Mouse (Mus musculus) right cerebral cortex, postnatal 4 days (tissue): ENCODE results near the gene Gm12184.
A peak's percentile ranks its signal among the peaks of the same experiment; 100 is the strongest.
"Not testable (repeated sequence)": the region's sequence is repeated elsewhere in the genome, so short reads cannot be mapped to it uniquely, and the experiment has no call there.

Experiments used
- DNase-seq: peaks from one replicate; pipeline ENCODE4 v3.0.0-alpha.2; 2022

Gene Gm12184

DNA sequence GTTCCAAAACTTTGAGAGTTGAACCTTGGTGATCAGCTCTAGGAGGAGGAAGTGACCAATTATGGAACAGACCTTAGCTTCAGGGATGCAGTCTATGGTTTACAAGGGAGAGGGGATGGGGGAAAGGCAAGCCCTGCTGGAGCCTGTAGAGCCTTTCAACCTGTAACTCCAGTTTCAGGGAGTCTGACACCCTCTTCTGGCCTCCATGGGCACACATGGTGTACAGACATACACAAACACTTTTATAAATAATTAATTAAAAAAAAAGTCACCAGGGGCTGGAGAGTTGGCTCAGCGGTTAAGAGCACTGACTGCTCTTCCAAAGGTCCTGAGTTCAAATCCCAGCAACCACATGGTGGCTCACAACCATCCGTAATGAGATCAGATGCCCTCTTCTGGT, 19.9 kb upstream of the Gm12184 start:
- DNase-seq: not testable (repeated sequence)

DNA sequence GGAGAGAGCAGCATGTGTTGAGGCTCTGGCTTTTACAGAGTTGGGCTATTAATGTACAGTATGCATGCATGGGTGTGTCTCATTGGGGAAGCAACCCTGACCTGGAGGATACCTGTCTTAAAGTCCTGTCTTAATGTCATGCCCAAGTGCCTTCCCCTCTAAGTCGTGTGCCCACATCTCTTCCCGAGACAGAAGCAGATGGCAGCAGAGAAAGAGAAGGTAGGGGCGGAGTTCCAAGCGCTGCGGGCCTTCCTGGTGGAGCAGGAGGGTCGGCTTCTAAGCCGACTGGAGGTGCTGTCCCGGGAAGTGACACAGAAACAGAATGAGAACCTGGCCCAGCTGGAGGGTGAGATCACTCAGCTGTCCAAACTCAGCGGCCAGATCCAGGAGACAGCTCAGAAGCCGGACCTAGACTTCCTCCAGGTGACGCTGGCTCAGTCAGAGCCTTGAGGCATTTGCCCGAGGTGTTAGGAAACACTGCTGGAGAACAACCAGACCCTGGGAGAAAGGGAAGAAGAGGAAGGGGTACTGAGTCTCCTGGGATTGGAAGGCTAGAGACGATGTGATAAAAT, 18.9 kb upstream of the Gm12184 start:
- no peak for DNase-seq

DNA sequence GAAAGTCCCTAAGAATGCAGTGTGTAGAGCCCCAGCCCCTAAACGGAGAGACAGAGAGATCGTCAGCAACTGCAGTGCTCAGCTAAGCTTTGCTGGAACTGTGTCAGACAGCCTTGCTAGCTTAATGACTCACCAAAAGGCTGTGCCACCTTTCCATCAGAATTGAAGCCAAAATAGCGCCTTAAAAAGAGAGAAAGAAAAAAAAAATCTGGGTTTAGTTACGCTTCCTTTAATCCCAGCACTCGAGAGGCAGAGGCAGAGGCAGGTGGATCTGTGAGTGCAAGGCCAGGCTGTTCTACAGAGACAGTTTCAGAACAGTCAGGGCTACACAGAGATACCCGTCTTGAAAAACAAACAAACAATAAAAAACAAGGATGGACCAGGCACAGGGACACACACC, 17.9 kb upstream of the Gm12184 start:
- no peak for DNase-seq

DNA sequence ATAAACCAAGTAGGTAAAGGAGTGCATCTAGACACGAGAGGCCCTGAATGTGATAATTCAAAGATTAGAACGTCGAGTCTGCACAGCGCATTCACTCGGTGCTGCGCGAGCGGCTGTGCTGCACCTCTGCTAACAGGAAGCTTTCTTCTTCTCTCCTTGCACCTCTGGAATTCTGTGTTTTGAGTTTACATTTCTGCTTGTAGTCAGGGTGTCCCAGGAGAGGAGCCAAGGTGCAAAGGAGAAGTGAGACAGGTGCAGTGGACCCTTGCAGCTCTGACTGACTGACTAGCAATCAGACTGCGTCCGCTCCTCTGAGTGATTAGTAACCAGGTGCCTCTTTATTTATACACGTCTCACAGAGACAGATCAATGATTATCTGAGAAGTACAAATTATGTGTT, 16.7 kb upstream of the Gm12184 start:
- no peak for DNase-seq

DNA sequence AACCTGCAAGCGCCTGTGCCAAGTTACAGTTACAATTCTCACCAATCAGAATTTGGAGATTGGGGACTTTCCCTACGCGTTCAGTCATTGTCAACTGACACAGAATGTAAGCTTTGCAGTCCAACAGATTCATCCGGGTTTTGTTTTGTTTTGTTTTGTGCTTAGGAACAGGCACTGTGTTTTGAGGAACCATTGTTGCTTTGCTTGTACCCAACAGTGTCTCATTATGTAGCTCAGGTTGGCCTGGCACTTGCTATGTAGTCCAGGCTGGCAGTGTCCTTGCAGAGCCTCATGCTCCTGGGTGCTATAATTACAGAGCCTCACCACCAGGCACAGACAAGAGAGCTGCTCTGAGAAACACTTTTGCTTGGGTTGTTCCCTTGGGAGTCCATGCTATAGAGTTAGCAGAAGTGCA, 15.9 kb upstream of the Gm12184 start:
- no peak for DNase-seq

DNA sequence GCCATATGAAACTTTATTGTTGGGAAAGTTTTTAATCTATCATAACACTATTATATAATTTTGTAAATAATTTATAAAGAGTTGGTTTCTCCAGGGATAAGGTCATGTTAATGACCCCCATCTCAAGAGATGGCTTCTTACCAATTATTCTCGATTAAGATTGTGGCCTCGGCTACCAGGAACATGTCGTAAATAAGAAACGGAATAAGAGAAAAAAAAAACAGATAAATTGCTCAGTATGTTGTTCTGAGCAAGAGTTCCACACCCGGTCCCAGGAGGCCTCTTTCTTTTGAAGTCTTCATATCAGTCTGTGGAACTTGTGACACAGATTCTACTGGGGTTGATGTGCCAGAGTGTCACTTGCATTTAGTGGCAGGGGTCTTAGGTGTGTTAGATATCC, 14.8 kb upstream of the Gm12184 start:
- no peak for DNase-seq

DNA sequence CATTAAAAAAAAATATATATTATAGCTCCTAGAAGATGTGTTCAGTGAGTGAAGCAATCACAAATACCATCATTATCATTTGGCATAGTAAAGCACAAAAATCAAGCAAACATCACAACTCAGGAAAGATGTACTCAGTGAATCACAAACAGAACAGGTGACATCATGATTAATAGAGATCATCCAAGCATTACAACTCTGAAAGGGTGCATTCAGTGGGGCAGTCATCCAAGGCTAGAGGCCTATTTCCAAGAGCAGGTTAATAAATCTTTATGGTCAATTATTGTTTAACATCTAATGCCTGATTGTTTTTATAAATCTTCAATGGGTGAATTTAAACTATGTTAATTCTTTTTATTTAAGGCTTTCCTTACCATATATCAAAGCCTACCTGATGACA, 14.3 kb upstream of the Gm12184 start:
- DNase-seq: no peak

DNA sequence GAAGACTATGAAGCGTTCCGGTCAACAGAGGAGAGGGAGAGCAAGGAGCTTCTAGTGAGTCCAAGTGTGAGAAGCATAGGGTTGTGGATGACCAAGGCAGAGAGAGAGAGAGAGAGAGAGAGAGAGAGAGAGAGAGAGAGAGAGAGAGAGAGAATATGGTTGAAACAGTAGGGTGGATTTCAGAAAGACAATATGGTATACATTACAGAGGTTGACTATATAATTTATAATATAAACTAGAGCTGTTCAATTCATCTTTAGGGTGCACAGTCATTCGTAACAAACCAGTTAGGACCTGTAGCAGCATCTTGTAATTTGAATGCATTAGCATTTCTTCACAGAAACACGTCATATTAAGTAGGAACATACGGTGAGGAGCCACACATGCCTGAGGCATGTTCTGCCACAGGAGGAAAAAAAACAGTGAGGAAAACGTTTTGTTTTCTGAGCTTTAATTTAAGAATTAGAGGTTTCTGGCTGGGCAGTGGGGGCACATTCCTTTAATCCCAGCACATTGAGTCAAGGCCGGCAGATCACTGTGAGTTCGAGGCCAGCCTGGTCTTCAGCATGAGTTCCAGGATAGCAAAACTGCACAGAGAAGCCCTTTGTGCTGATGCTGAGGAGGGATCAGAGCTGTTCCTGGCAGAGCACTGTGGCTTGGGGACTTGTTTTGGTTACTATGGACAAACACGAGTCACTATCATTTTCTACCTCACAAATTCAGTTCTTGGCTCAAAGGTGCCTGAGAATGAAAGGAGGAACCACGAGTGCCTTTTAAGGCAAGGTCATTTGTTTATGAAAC, 12.6 kb upstream of the Gm12184 start:
- DNase-seq: no peak

DNA sequence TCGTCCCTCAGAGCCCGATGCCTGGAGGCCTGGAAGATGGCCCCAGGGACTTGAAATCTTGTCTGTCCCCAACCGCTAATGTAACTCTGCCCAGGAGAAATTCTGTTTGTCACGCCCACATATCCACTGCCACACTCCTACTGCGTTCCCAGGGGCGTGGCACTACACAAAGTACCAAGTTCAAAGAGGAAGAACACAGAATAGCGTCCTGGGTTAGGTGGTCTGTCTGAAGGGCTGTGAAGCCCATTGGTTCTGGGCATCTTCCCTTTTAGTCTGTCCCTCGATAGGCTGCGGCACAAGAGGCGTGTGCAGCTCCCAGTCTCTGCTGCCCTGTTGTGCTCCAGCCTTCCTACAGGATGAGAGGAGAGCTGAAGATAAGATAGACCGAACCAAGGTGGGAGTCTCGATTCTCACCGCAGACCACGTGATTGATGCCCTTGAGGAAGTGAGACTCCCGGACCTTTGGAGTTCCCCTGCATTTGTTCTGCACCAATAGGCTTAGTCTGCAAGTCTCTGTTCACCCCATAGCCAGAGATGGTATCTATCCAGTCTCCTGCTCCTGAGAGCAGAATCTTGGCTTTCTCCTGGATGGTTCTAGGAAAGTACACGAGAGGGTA, 11.8 kb upstream of the Gm12184 start:
- no peak for DNase-seq

DNA sequence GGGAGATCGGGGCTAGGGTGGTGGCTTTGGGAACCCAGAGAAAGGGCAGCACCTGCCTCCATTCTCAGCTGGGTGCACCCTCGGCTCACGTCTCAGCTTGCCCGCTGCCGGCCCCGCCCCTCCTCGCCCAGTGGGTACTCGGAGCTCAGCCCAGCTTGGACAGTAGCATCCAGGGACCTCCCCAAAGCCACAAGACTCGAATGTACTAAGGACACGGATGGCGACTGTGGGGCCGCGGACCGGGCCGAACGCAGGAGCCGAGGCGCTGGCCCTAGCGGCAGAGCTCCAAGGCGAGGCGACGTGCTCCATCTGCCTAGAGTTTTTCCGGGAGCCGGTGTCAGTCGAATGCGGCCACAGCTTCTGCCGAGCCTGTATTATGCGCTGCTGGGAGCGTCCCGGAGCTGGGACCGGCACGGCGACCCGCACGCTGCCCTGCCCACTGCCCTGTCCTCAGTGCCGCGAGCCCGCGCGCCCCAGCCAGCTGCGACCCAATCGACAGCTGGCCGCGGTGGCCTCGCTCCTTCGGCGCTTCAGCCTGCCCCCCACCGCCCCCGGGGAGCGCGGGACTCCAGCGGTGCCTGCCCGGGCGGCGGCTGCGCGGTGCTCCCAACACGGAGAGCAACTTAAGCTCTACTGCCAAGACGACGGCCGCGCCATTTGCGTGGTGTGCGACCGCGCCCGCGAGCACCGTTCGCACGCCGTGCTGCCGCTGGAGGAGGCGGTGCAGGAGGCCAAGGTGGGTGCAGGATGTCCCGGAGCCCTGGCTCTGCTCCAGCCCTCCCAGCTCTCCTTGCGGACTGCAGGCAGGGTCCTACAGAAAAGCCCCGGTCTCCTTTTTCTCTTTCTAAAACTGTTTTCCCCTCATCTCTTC, 11.1 kb upstream of the Gm12184 start:
- DNase-seq: peak; percentile 64

DNA sequence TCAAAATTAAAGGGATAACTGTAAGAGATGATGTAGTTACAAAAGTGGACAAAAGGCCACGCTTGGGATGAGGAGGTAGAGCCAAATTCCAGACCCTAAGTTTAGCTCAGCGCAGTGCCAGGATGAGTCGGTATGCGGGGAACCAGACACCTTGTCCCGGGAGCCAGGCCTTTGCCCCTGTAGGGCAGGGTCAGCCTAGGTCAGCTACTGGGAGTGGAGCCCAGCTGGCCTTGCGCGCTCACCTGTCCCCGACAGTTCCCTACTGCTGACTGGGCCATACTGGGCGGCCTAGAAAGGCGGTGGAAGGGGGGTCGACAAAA, 10.5 kb upstream of the Gm12184 start:
- no peak for DNase-seq

DNA sequence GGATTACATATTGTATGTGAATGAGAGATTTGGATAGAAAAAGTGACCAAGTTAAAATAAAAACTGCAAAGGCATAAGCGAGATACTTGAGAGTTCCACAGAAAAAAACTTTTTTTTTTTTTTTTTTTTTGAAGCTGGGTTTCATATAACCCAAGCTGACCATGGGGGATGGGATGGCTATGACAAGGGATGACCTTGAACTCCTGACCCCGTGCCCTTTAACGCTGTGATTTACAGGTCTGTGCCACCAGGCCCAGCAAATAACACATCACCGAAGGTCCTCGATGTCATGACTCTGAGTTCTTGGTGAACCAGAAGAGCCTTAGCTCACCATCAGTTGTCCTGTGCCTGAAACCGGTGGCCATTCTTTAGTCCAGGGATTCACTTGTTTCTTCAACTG, 9.5 kb upstream of the Gm12184 start:
- DNase-seq: peak; percentile 29

DNA sequence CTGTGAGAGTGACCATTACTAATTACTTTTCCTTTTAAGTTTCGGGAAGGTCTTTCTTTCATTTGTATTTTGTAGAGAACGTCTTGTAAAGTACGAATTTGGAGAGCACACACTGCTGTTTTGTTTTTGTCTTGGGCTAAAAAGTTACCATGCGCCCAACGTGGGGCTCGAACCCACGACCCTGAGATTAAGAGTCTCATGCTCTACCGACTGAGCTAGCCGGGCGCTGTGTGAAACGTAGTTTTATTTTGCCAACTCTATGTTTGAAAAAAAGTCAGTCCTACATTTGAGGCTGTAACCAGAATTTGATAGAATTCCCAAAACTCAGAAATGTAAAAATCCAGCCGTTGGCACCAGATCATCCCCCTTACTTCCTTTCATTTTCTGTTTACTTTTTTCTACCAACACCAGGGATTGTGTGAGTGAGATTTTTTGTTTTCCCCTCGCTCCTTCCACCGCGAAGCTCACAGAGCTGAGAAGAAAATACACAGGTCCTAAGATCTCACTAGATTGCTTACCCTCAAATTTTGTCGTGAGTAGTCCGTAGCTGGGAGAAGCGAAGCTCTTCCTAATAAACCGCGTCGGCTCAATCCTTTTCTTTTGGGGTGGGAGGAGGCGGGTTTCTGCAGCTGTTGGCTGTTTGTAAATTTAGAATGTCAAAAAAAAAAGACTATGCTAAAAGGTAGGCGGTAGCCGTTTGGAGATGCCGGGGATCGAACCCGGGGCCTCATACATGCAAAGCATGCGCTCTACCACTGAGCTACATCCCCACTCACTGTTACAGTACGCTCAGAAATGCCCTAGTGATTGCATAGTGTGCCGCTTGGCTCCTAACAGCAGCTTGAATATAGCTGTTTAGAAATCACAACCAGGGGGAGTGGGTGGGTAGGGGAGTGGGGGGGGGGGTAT, 7.5 kb upstream of the Gm12184 start:
- DNase-seq: peak; percentile 91

DNA sequence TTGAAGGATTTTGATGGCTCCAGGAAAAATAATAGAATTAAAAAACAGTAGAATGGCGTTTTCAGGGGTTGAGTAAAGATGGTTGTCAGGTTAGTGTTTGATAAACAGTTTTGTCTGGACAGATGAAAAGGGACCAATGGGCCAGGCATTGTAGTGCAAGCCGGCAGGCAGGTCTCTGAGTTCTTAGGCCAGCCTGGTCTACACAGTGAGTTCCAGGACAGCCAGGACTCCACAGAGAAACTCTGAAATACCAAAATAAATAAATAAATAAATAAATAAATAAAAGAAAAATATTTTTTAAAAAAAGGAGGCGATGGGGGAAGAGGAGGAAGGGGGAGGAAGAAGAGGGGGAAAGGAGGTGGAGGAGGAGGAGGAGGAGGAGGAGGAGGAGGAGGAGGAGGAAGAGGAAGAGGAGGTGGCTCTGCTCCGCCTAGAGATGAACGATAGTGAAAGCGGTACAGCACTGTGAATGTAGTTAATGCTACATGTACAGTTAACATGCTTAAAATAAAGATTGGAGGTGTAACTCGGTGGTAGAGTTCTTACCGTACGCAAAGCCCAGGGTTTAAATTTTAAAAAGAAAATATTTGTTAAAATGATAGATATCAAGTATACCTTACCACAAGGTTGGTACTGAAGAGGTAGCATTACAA, 6.7 kb upstream of the Gm12184 start:
- DNase-seq: no peak

DNA sequence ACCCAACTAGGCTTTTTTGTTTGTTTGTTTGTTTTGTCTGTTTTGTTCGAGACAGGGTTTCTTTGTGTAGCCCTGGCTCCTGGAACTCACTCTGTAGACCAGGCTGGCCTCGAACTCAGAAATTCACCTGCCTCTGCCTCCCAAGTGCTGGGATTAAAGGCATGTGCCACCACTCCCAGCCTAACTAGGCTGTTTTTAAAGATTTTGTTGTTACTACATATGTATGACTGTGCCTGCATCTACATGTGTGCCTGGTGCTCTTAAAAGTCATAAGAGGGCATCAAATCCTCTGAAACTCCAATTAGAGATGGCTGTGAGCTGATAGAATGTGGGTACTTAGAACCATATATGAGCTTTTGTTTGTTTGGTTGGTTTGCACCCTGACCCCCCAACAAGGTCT, 4.8 kb upstream of the Gm12184 start:
- no peak for DNase-seq

DNA sequence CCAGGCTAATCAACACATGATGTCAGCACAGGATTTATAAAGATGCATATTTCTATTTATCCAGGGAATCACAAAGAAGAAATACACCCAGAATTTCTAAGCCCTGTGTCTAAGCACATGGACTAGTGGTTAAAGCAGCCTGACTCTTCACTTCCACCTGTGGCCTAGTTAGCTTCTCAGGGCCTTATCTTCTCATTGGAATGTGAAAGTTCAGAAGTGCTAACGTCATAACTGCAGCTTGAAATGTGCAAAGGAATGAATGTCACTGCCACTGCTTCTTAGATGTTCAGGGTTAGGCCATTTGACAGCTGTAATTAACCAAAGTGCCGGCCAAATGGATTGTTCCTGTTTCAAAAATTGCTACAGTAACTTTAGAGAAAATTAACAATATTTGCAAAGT, 3.8 kb upstream of the Gm12184 start:
- no peak for DNase-seq

DNA sequence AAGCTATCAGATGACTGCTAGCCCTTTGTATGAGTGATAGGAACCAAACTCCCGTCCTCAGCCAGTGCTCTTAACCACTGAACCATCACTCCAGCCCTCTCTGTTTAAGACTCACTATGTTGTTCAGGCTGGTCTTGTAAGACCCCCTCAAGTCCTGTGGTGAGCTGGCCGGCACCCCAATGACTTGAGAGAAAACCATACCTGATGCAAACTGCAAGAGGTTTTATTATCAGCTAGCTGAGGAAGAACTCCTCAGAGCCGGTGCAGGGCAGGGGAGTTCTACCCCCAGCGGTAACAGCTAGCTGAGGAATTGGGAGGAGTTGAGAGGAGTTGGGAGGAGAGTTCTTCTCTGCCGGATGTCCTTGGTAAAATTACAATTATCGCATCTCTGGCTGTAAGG, 1.5 kb upstream of the Gm12184 start:
- no peak for DNase-seq

DNA sequence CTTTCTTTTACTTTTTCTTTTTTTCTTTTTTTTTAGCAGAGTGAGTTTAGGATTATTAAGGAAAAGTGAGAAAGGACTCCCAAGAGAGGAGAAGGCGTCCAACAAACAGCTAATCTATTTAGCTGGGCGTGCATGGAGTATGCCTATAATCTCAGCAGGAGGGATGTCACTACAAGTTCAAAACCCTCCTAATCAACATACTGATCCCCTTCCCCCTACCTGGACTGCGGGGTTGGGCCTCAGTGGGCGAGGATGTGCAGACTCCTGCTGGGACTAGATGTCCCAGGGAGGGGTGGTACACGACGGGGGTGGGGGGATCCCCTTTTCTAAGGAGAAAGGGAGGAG, 269 bp upstream of the Gm12184 start:
- no peak for DNase-seq

DNA sequence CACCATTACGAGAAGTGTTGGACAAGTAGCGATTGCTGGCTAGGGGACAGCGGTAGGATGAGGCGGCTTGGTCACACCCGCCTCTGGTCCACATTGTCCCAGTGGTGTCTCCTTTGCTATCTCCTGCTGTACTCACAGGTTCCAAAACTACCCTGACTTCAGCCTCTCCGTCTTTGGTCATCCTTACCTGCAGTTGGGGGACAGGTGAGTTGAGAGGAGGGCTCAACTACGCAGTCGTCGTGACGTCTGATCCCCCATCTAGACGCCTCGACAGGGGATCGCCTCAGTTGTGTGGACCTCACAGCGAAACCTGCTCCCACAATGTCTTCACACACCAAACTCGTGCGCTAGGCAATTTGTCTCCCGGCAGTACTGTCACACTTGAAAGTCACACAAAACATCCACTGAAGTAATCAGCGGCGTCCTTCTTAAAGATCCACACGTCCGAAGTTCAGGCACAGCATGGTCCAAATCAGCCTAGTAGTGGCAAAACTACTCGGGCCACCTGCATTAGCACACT, 2.1 kb downstream of the Gm12184 start:
- no peak for DNase-seq

DNA sequence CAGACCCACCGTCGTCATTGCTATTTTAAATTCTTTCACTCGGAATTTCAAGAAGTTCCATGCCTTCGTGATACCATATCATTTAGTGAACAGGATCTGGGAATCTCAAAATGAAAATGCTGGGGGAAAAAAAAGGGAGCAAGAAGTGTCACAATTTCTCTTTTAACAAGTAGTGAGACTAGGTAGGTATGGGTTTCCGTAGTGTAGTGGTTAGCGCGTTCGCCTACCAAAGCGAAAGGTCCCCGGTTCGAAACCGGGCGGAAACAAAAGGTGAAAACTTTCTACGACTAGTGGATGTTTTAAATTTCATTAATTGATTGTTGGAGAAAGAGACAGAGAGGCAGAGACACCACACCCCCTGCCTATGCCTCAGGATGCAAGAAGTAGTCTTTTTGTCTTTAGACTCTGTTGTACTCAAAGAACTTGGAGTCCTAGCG, 2.9 kb downstream of the Gm12184 start:
- DNase-seq: peak; percentile 46

DNA sequence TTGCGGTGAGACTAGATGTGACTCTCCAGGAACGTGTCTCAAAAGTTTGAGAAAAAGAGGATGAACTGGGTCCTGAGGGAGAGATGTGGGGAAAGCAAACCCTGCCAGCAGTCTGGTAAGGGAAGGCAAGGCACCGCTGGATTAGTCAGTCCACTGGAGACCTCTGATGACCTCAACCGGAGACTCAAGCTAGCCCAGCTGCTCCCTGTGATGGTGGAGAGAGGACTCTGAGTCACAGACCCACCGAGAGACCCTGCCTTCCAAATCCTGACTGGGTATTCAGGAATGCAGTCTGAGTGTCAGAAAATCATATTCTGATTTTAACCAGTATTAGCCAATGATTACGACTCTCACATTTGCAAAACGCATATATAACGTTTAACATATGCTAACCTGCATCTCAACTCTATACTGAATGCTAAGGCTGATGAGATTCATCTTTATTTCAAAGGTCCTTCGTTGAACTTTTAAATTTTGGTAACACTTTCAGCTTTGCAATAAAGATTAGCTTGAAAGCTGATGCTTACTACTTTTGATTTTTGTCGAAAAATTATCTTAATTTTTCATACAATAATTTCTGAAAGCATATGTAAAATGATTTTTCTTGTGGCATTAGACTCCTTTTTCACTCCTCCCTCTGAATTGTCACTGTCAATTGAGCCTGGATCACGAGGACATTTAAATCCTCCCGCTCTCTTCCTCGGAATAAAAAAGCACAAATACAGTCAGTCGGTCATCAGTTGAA, 3.5 kb downstream of the Gm12184 start:
- DNase-seq: no peak
